Mouse (Mus musculus) lung, postnatal 25 days (tissue): ENCODE measurements around the gene Lrrc1.

Source experiments
- DNase-seq: peaks from one replicate; pipeline ENCODE4 v3.0.0; 2022; ENCODE audit warnings: low spot score

Gene Lrrc1

DNA sequence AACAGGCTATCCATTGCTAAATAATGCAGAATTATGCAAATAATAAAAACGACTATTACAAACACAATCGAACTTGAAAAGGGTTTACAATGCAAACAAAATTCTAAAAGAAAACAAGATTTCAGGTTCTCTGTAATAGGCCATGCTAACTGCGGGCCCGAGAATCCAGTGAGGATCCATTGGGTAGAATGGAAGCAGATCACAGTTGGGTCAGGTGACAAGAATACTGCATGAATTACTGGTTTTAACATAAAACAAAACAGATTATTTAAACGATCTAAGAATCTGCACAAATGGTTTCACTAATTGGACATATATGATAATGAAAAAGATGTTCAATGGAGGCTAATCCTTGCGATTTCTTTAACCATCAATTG is 42.5 kb downstream of the Lrrc1 start:
- DNase-seq = no peak

DNA sequence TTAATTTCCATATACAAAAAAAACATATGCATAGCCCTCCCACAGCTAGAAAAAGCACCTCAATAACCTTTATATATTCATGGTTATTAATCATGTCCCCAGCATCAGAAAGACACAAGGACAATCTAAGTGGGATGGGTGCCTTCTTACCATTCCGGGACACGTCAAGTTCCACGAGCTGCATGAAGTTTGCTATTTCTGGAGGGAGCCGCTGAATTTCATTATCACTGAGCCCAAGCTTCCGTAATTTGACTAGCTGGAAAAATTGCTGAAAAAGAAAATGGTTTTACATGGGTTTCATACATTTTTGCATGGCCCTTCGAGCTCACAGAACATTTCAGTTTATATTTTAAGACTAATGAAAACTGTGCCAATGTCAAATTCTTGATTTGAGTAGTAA is 45.6 kb downstream of the Lrrc1 start:
- no peak for DNase-seq

DNA sequence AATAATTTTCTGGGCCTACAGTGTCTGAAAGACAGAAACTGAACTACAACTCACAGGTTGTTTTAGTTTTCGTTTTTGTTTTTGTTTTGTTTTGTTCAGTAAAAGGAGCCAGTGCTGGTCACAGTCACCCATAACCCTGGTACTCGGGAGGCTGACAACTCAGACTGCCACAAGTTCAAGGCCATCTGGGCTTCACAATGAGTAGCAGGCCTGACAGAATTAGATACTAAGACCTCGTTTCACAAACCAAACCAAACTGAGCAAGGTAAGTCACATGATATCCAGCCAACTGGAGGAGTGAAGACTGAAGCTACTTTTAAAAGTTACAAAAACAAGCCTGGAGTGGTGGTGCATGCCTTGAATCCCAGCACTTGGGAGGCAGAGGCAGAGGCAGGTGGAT is 46.3 kb downstream of the Lrrc1 start:
- no peak for DNase-seq

DNA sequence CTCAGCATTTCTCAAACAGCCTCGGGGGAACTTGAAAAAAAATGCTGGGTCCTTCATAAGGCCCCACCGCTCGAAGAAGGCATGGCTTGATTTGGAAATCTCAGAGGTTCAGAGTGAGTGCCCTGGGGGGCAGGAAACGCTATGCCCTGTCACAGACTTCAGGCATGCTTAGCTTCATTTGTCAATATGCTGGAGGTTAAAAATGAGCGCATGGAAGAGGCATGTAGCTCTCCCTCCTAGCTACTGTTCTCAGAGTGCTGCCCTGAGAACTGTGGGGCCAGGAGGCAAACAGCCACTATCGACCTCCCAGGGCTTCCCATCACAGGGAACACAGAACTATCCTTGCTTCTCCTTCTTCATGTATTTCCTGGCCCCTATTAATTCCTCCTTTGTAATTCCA is 47.5 kb downstream of the Lrrc1 start:
- no peak for DNase-seq

DNA sequence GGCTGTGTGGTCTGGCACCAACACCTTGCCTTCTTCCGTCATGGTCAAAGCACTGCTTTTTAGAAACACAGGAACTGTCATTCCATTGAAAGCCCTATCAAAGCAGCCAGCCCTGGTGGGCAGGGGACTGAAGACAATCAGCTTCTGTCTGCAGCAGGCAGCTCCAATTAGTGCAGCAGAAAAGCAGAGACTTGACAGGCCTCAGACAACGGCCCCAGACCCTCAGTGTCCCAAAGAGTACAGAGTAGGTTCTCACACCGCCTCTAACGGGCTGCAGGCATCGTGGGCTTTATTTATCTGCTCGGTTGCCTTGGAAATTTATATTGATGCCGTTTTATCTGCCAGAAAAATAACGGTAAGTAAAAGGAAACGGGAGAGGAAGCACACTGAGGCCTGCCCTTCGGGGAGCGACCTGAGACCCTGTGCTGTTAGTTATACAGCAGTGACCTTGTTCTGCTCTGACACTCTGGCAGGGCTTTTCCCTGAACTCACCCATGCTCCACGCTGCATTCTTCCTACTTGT is 48.1 kb downstream of the Lrrc1 start:
- no peak for DNase-seq

DNA sequence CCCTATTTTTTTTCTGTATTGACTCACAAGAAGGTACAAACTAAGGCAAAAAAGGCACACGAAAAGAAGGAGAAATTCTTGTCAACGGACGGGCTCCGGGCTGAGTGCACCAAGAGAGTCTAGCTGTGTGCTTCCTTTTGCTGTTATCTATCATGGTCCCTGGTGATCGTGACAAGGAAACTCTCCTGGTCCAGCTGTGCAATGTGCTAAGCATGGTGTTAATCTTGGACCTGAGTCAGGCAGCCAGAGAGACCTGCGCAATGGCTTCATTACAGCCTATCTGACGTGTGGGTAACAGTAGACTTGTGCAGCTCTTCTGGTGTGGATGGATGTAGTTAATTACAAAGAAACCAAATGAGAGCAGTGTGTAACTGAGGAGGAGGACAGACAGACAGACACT is 50.4 kb downstream of the Lrrc1 start:
- no peak for DNase-seq

DNA sequence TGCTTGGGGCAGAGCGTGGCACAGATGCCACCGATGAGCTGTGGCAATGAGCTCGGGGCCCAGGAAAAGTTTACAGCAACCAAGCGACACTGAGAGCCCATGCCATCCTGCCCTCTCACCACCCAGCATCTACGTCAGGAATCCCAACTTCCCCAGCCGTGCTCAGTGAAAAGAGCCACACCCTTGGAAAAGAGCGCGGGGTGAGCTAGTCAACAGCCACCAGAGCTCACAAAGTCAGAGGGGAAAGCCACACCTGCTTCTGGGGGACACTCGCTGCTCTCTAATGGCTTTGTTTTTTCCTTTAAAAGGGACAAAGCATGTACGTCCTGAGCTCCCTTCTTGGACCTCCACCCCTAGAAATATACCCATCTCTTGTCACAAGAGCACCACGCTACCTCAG is 56.1 kb downstream of the Lrrc1 start:
- DNase-seq = no peak

DNA sequence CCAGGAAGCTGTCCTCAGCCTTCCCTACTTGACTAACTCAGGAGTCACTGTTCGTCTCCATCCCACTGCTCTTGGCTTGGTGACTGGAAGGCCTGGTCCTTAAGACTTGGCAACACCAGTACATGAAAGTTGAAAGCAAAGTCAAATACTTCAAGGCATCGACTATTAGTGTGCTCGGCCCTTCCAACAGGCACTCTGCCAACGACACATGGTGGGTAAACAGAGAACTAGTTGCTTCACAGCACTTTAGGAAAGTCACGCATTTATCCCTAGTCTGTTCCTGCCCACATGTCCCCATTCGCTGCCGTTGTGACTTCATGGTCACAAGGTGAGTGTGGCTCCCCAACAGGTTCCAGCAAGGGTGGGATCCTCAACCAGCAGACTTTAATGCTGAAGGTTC is 57.2 kb downstream of the Lrrc1 start:
- DNase-seq = peak; percentile 85

DNA sequence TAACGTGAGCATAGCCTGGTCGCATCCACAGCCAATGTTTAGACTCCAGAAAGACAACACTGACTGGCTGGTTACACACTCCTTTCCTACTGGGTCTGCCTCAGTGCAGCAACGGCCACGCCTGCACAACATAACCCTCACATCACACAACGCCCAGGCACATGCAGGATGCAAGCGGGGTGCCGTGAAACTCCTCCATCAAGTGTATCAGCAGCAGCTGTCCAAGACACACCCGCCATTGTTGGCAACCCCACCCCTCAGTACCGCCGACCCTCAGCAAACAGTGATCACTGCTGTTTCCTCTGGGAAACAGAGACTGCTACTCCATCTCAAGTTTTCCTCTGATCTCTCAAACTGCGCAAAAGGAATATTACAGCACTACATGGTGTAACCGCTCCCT is 58.8 kb downstream of the Lrrc1 start:
- DNase-seq = no peak

DNA sequence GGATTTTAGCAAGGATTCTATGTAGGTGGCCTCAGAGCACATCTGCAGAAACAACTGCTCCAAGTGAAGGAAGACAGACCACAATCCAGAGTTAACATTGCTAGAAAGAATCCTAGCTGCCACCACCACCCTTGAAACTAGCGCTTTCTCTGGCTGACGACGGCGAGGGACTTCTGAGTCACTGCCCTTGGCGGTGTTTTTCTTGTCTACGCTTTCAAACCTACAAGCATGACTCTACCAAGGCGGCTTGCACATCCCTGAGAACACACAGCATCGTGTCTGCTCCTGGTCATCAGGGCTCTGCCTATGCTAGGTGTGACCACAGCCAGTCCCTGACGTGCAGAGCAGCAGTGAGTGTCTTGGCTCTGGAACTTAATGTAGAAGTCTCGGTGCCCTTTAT is 59.9 kb downstream of the Lrrc1 start:
- DNase-seq = no peak

DNA sequence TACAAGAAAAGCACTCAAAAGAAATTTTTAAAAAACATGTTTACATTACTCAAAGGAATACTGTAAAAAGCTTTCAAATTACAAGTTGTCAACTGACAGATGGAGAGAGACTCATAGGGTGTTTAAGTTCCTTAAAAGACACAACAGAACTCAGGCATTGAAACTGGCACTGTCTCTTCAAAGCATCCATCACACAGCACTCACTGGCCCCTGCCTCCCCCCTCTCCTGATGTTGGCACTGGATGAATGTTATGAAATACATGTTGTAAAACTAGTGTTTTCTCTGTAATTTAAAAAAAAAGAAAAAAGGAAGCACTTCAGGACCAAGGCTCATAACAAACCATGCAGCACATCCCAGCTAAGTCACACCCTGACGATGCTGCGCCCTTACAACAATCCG is 61.1 kb downstream of the Lrrc1 start:
- DNase-seq = peak; percentile 42

DNA sequence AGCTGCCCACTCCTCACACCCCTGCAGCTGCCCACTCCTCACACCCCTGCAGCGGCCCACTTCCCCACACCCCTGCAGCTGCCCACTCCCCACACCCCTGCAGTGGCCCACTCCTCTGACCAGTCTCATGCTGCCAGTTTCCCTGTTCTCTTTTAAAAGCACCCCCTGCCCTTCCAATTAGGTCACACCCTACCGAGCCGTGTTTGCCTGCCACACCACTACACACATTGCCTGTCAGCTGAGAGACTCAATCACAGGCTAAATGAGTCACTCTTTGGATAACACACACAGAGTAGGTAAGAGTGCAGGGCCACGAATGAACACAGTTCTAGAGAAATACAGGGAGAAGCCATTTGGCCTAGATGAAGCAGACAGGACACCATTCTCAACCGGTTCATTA is 62.4 kb downstream of the Lrrc1 start:
- DNase-seq = no peak

DNA sequence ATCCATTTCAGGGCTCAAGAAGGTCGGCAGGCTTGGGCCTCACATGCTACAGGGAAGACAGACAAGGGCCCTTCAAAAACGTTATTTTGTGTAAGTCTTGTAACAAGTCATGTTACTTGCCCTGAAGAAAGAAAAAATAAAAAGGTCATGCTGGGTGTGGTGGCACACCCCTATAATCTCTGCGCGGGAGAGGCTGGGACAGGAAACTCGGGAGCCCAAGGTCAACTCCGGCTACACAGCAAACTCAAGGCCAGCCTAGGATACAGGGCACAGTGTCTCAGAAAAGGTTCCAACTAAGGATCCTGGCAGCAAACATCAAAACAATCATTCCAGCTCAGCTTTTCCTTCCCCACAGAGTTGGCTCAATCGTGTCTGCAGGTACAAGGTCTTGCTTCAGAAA is 63.3 kb downstream of the Lrrc1 start:
- DNase-seq = no peak

DNA sequence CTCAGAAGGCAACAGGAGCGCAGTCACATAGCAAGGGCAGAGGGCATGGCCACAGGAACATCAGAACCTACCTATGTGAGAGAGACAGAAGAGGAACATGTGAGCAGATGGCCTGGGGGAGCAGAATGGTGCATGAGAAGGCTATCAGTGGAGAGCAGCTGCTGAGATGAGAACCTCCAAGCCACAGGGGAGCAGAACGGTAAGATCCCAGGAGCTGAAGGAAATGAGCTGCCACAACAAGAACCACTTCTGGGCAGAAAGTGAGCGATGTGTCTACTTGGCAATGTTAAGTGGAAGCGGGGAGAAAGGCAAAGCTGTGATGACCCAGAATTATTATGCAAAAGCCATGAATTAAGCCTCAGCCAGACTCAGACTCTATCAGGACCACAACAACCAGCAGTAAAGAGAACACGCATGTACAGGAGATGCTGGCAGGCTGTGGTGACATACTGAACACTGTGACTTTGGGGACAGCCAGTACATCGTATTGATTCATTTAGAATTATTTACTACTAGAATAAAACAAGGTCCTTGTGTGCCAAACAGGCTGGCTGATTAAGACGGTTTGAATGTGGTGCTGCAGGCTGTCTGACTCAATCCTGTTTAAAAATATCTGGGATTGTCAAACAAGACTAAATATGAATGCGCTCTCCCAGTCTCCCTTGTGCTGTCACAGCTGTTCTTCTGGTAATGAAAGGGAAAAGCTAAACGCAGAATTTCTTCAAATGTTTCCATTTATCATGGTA is 63.9 kb downstream of the Lrrc1 start:
- DNase-seq = no peak

DNA sequence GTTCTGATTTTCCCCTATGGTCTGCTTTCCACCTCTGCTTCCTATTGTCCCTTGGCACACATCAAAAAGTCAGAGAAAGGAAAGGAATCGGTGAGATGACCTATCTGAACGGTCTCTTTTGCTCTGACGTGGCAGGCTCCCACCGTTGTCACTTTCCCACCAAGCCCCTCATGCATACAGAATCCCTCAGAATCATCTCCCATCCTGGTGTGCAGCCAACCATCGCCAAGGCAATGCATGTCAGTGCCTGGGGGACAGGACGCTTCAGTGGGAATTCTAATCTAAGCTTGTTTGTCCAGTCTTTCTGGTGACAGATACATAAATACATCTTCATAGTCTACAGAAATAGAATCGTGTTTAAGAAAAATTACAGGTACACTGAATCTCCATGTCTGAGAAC is 64.7 kb downstream of the Lrrc1 start:
- DNase-seq = no peak

DNA sequence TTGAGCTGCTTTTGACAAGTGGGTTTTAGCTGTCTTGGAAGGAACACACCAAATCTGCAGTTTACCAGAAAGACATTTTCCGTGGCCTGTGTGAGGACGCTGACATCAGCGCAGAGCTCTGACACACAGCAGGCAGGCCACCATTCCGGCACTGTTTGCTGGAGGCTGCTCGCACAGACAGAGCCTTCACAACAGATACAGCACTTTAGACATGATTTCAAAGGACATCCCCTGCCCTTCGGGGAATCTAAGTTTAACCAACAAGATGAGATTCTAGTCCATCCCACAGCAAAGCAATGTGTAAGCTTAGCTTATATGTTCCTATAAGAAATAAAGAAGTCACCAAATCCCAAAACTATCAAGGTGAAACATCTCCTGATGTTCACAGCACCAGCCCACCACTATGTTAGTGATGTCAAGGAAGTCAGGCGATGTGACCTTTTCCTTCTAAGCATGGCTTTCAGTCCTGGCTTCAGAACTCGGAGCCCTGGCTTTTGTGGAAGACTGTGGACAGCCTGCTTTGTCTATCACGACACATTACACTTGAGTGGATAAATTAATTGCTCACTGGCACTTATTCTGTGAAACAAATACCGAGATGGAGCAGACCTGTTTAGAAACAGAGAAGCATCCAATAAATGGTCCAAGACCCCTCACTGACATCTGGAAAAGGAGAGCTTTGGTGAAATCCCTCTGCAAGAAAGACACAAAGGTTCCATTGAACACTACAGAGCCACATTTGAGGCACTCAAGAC is 66.3 kb downstream of the Lrrc1 start:
- DNase-seq = no peak

DNA sequence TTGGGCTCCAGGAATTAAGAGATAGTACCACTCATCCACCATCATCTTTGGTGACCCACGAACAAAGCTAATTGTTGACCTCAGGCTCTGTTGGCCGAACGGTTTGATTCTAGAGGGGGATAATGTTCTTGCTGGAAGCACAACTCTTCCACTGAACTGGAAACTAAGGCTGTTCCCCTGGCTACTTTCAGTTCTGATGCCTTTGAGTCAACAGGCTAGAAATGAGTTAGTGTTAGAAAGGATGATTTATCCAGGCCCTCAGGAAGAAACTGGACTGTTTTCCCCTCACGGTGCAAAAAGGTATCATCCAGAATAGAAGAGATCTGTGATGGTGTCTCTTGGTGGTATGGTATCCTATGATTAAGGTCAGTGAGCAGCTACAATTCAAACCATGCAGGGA is 70.1 kb downstream of the Lrrc1 start:
- DNase-seq = no peak

DNA sequence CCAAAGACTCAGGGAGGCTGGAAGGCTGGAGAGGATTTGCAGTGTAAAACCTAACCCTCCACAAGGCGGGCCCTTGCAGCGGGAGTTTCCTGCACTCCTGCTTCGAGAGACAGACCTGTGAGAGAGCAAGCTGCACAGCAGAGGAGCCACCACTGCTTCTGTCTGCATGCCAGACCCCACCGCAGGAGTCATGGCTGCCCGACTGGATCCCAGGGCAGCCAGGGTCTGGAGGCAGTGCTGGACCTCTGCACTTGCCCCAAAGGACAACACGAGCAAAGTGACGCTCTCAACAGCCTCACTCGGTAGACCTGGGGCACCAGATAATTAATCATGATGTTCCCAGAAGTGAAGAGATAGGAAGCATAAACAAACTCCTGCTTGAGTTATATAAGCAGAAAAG is 72.1 kb downstream of the Lrrc1 start:
- DNase-seq = no peak

DNA sequence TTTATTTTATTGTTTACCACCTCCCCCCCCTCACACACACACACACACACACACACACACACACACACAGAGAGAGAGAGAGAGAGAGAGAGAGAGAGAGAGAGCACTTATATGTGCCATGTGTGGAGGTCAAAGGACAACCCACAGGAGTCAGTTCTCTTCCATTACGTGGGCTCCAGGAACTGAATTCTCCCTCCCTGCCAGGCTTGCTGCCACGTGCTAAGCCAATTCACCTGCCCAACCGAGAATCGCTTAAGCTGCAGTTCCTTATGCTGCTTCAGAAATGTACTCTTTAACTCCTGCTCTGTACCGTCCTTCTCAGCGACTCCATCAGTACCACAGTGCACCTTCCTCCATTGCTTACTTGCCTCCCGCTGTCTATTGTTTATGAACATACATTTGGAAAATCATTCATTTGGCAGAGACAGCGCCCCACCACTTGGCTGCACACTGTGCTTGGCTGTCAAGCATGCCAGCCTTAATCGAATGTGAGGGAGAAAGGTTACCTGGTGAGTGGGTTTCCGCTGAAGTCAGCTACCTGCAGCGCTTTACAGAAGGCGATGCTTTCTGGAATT is 72.9 kb downstream of the Lrrc1 start:
- no peak for DNase-seq

DNA sequence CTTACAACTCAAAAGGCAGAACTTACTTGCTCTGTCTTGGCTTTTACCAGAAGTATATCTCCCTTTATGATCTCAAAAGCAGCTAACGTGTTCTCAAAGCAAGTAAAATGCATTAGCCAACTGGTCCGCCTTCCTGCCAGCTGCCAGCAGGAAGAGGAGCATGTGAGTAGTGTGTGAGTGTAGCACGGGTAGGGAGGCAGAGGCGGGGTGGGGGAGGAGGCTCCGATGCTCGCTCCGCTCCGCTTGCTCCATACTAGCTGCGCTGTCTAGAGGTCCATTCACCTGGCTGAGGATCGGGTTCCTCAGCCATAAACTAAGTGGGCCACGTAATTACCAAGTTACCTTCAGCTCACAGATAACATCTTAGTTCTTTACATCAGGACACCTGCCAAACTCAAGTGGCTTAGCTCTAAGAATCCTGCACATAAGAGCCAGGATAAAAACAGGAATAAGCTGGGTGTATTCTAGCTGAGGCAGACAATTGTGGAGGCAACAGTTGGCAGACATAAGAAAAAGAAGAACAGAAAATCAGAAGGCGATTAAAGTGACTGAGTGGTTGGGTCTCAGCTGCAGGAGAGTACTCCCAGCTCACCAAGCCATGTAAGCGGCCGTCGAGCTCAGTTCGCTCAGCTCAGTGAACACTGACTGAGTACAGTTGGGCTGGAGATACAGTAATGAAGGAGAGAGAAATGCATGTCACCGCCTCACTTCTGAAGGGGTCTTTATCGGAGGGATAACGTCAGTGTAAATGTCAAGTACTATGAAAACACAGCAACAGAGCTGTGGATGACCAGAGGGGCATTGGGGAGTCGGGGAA is 74.7 kb downstream of the Lrrc1 start:
- DNase-seq = peak; percentile 24

DNA sequence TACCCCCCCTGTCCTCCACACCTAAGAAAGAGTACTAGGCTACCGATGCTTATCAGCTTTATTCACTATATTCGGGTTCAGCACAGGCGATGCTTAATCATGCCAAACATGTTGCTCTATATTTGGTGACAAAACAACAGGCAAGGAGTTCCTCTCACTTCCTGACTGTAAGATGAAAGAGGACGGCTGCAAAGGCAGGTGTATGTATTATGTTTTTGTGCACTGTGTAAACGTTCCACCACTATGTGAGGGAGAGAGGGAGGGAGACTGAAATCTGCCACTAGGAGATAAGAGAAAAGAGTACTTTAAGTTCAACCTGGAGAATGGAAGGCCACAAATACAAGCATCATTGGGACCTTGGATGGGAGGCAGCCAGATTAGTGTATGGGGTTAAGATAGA is 77.7 kb downstream of the Lrrc1 start:
- DNase-seq = no peak

DNA sequence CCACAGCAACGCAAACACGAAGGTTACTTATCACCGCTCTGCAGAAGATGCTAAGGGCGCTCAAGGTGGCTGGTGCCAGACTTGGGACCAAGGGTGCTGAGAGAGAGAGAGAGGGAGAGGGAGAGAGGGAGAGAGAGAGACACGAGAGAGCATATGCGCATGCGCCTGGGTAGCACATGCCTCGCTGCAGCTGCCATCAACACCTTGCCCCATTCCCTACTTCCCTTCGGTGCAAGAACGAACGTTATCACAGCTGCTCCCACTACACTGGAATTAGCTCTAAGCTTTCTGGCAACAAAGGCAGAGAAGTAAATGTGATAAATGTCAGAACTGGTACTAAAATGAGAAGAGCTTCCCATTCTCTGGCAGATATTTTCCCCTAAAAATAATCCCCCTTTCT is 79.3 kb downstream of the Lrrc1 start:
- DNase-seq = no peak

DNA sequence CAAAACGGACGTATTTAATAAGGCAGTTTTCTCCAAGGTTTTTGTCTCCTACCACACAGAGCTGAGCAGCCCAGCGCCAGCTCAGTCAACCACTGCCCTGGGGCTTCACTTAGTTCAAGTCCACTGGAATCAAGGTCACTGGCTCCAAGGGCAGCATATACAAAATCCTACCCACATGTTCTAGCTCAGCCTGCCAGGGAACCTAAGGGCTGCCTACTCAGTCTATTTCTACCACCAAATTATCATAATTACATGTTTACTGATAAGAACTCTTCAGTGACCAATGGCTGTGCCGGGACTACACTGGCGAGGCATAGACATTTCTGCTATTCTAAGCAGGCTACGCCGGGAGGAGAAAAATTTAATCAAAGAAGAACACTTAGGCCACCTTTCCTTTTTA is 80.8 kb downstream of the Lrrc1 start:
- DNase-seq = no peak
